Mouse (Mus musculus) liver, embryonic 12.5 days (tissue): ENCODE data around the gene Grap2. TPM values are rescaled to one million over a fixed set of nuclear protein-coding genes. Genes with fewer than 3 reads are reported as not detected.

Experiments used
- ATAC-seq: fragments of 200-750 bp; cut with Nextera tagmentation; 2 replicates; pipeline ENCODE4 v1.8.0; 2017; ENCODE audit warnings: moderate number of reproducible peaks, mild to moderate bottlenecking, moderate library complexity
- H3K27ac ChIP-seq: fragments of 300-500 bp; sonication (generic); 2 replicates; pipeline ENCODE4 v1.5.1; 2016; ENCODE audit warnings: mild to moderate bottlenecking
- H3K27me3 ChIP-seq: fragments of 300-500 bp; sonication (generic); replicated peaks from 2 replicates; pipeline ENCODE4 v1.6.1; 2016; ENCODE audit warnings: mild to moderate bottlenecking, moderate library complexity
- H3K36me3 ChIP-seq: fragments of 300-500 bp; sonication (generic); 2 replicates; pipeline ENCODE4 v1.6.1; 2016; ENCODE audit warnings: mild to moderate bottlenecking, moderate library complexity
- H3K4me1 ChIP-seq: fragments of 300-500 bp; sonication (generic); 2 replicates; pipeline ENCODE4 v1.6.1; 2016
- H3K4me2 ChIP-seq: fragments of 300-500 bp; sonication (generic); 2 replicates; pipeline ENCODE4 v1.6.1; 2016; ENCODE audit warnings: mild to moderate bottlenecking, moderate library complexity
- H3K4me3 ChIP-seq: fragments of 300-500 bp; sonication (generic); 2 replicates; pipeline ENCODE4 v1.5.1; 2016; ENCODE audit warnings: mild to moderate bottlenecking, moderate library complexity
- H3K9ac ChIP-seq: fragments of 300-500 bp; sonication (generic); 2 replicates; pipeline ENCODE4 v1.6.1; 2016; ENCODE audit warnings: mild to moderate bottlenecking, moderate library complexity
- H3K9me3 ChIP-seq: fragments of 300-500 bp; sonication (generic); replicated peaks from 2 replicates; pipeline ENCODE4 v1.6.1; 2016; ENCODE audit warnings: mild to moderate bottlenecking, moderate library complexity
- WGBS: fragments of 180-500 bp; shearing (Covaris S2); methylation state at CpG from one replicate; pipeline ENCODE4 v1.1.7; 2016; ENCODE audit not compliant: insufficient replicate concordance; 5-methylcytosine and 5-hydroxymethylcytosine counted together
- polyA plus RNA-seq: library from polyadenylated mRNA; unstranded; fragments of >200 nt; fragmentation: Nextera tagmentation; extraction: Ambion mirVana; gene quantifications from 2 replicates; pipeline ENCODE4 v1.2.1, GENCODE M21; 2016

The Grap2 gene
- polyA plus RNA-seq, 1 experiment from 2014 or later = 28.9 TPM

DNA sequence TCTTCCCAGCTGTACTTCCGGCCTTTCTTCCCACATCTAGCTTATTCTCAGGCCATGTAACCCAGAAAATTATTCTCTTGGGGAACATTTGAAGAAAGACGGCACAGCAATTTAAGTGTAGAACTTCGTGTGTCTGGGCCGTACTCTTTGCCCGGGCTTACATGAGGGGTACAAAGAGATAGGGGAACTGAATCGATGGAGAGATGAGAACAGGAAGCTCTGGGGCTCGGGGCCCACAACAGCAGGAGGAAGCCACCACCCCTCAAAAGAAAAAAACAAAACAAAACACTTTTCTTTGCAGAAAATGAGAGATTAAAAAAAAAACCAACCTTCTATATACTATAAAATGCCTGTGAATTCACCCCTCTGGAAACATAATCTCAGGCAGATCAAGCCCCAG is 57.8 kb downstream of the Grap2 start:
- WGBS = 32% methylated on average over 7 of the region's 7 CpGs
- Histone ChIP-seq H3K9ac (no peak overlapping the region), H3K27me3 (peaks cover 68% of the 10 kb centered on the region), H3K4me3 (no peak overlapping the region), H3K9me3 (no peaks in the 10 kb centered on the region), H3K4me2 (no peak overlapping the region), H3K27ac (no peak overlapping the region), H3K36me3 (peaks cover 16% of the 10 kb centered on the region), H3K4me1 (peaks cover 38% of the 10 kb centered on the region)
- no peak for ATAC-seq

DNA sequence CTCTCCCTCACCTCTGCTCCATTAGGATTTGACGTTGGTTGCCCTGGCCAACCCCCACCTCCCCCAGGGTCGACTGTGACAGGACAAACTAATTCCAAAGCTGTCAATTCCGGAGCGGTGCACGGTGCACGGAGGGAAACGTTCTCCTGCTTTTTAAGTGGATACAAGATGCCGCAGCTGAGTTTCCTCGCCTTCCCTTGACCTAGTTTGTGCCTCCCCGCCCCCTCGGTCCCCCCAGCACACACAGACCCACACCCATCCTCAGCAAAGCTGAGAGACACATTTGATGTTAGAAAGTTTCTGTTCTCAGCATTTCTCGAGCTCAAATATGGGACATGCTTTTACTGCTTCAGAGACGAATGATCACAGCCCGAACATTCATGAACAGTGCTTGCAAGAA is 58.3 kb downstream of the Grap2 start:
- ATAC-seq = no peak
- H3K27me3 ChIP-seq = peaks cover 74% of the 10 kb centered on the region
- 56% methylated on average over 14 of the region's 14 CpGs for WGBS

DNA sequence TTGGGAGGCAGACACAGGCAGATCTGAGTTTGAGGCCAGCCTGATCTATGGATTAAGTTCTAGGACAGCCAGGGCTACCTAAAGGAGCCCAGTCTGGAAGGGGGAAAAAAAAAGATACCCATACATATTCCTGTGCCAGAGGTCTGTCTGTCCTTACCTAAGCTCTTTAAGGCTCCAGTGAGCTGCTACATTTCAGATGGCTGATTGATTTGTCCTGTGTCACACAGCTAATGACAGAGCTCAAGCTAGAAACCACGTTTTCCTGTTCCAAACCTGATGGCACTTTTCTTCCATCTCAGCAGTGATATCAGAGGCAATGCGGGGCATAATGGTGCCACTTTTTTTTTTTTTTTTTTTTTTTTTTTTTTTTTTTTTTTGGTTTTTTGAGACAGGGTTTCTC is 58.9 kb downstream of the Grap2 start:
- no peaks in the 10 kb centered on the region for H3K9me3 ChIP-seq
- H3K4me3 ChIP-seq = no peak overlapping the region
- ATAC-seq = no peak
- H3K4me1 ChIP-seq = peaks cover 27% of the 10 kb centered on the region
- peaks cover 80% of the 10 kb centered on the region for H3K27me3 ChIP-seq
- peaks cover 13% of the 10 kb centered on the region for H3K36me3 ChIP-seq
- H3K9ac ChIP-seq = no peak overlapping the region
- 44% methylated on average over 2 of the region's 2 CpGs for WGBS
- no peak overlapping the region for H3K27ac ChIP-seq
- H3K4me2 ChIP-seq = no peak overlapping the region

More for the DNA sequence above, 58.3 kb downstream of the Grap2 start:
- Histone ChIP-seq H3K4me3 (no peak overlapping the region), H3K27ac (no peak overlapping the region), H3K4me2 (no peak overlapping the region), H3K36me3 (peaks cover 16% of the 10 kb centered on the region), H3K4me1 (peaks cover 33% of the 10 kb centered on the region), H3K9me3 (no peaks in the 10 kb centered on the region), H3K9ac (no peak overlapping the region)

DNA sequence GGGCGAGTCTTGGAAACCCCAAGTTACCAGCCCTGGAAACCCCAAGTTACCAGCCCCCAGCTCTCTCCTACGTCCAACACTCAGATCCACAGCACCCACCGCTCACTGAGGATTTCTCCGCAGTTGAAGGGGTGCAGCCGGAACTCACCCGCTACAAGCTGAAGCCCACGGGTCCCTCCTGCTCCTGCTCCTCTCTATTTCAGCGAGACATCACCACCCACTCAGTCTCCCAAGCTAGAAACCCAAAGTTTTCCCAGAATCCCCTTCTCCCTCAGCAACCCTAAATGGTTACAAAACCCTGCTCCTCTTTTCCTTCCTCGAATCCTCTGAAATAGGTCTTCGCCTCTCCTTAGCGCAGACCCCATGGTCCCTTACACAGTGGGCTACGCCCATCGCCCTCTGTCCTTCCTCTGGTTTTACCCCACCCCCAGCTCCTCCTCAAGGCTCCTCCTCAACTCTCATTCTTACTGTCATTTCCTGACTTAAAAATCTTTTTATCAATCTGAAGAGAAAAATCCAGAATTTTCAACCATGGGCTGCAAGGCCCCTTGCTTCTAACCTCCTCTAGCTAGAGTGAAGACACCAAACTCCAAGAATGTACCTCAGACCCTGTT is 60.0 kb downstream of the Grap2 start:
- Histone ChIP-seq H3K4me1 (peaks cover 22% of the 10 kb centered on the region), H3K4me2 (no peak overlapping the region), H3K27me3 (peaks cover 90% of the 10 kb centered on the region), H3K27ac (no peak overlapping the region), H3K36me3 (peaks cover 9% of the 10 kb centered on the region), H3K9ac (no peak overlapping the region), H3K4me3 (no peak overlapping the region), H3K9me3 (no peaks in the 10 kb centered on the region)
- WGBS = 73% methylated on average over 13 of the region's 13 CpGs
- no peak for ATAC-seq

DNA sequence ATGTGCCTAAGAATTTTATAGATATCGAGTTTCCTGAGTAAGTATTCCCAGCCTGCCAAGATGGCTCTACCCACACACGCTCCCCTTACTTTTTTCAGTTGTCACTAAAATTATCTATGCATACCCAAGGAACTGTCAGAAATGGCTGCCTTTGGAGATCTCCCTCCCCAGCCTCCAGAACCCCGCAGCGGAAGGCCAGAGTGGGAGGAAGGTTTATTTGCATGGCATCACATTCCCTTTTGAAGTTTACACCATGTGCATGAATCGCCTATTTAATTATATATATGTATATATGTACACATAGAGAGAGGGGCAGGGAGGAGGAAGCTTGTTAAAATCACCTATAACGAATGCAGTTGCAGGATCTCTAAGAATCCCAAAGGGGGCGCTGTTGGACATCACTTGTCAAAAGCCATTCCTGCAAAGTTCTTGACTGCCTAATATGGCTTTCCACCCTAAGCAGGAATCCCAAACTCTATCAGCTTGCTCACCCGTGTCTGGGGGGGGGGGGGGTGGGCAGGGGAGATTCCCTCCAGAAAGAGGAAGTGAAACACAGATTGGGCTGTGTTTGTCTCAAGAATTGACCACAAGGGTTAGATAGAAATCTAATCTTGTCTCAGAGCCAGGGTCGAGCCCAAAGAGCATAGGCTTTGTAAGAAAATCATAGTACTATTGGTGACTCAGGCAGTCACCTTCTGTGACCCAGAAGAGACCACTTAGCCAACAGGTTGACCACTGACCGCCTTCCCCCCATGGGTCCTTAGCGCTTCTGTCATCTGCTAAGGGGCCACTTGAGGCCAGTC is 62.2 kb downstream of the Grap2 start:
- no peak overlapping the region for H3K9ac ChIP-seq
- 23% methylated on average over 11 of the region's 11 CpGs for WGBS
- peaks cover 16% of the 10 kb centered on the region for H3K36me3 ChIP-seq
- no peak overlapping the region for H3K4me2 ChIP-seq
- H3K4me1 ChIP-seq = peaks cover 30% of the 10 kb centered on the region
- no peak overlapping the region for H3K27ac ChIP-seq
- H3K4me3 ChIP-seq = no peak overlapping the region
- peaks cover 87% of the 10 kb centered on the region for H3K27me3 ChIP-seq
- ATAC-seq = no peak
- no peaks in the 10 kb centered on the region for H3K9me3 ChIP-seq

DNA sequence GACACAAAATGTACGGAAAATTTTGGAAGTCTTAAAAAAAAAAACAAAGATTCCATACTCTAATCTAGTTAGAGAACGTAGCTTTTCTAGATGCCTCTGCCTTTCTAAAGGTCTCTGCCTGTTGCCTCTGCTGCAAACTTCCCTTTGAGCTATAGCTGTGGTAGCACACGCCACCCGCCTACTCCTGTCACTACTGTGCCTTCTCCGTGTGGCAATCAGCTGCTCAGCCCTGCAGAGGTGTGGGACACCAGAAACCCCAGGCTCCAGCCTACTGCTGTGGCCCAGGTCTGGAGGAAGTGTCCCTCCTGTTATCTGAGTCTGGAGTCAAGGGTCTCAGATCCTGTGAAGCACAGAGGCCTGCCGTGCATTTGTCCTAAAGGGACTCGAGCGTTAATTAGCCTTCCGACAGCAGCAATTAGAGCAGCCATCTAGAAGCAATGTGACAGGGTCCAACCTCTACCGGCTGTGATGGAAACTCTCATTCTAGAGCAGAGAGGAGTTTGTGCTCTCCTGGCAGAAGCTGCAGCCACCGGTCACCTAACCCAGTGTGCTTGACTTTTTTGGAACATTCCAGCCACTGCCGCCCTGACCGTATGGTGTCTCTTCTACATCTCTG is 64.5 kb downstream of the Grap2 start:
- no peaks in the 10 kb centered on the region for H3K9me3 ChIP-seq
- WGBS = 45% methylated on average over 13 of the region's 13 CpGs
- peaks cover 34% of the 10 kb centered on the region for H3K36me3 ChIP-seq
- no peak overlapping the region for H3K4me2 ChIP-seq
- no peak overlapping the region for H3K4me3 ChIP-seq
- H3K9ac ChIP-seq = no peak overlapping the region
- peaks cover 25% of the 10 kb centered on the region for H3K4me1 ChIP-seq
- no peak overlapping the region for H3K27ac ChIP-seq
- H3K27me3 ChIP-seq = peaks cover 68% of the 10 kb centered on the region
- ATAC-seq = no peak

DNA sequence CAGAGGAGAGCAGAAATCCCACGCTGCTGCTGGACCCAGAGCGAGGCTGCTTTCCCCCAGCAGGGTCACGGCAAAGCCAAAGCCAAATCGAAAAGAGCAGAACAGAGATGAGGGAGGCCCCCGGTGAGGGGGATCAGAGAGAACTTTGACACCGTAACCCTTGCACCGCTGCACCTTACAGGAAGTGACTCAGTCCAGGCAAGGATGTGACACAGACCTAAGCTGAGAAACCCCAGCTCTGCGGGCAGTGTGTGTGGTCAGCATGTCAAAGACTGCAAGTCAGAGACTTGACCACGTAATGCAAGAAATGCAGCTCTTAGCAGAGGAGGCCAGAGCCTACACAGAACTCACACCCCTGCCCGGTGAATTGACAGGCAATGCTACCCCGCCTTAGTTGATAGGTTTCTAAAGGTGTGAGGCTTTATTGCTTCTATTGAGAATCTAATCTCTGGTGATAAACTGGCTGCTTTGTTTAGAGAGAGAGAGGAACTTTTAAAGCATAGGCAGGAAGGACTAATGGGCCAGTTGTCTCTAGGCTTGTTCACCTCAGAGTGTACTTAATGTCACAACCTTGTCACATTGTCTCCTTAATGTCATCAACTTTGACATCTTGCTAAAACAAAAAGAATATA is 66.8 kb downstream of the Grap2 start:
- Histone ChIP-seq H3K4me1 (peaks cover 31% of the 10 kb centered on the region), H3K36me3 (peaks cover 39% of the 10 kb centered on the region), H3K27me3 (peaks cover 44% of the 10 kb centered on the region), H3K9me3 (no peaks in the 10 kb centered on the region), H3K4me2 (no peak overlapping the region), H3K27ac (no peak overlapping the region), H3K9ac (no peak overlapping the region), H3K4me3 (no peak overlapping the region)
- ATAC-seq = no peak
- 11% methylated on average over 11 of the region's 11 CpGs for WGBS

DNA sequence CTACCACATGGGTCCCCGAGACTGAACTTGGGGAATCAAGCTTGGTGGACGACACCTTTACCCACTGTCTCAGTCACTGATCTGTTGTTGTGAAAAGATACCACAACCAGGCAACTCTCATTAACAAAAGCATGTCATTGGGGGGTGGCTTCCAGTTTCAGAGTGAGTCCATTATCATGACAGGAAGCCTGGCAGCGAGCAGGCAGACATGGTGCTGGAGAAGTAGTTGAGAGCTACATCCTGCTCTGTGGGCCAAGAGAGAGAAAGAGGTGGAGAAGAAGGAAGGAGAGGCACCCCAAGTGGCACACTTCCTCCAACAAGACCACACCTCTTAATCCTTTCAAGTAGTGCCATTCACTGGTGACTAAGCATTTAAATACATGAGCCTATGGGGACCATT is 67.5 kb downstream of the Grap2 start:
- H3K36me3 ChIP-seq = peaks cover 46% of the 10 kb centered on the region
- no peaks in the 10 kb centered on the region for H3K9me3 ChIP-seq
- H3K4me1 ChIP-seq = peaks cover 26% of the 10 kb centered on the region
- no peak overlapping the region for H3K4me2 ChIP-seq
- peaks cover 41% of the 10 kb centered on the region for H3K27me3 ChIP-seq
- WGBS = 67% methylated on average over 3 of the region's 3 CpGs
- H3K9ac ChIP-seq = no peak overlapping the region
- H3K27ac ChIP-seq = no peak overlapping the region
- ATAC-seq = no peak
- H3K4me3 ChIP-seq = no peak overlapping the region

DNA sequence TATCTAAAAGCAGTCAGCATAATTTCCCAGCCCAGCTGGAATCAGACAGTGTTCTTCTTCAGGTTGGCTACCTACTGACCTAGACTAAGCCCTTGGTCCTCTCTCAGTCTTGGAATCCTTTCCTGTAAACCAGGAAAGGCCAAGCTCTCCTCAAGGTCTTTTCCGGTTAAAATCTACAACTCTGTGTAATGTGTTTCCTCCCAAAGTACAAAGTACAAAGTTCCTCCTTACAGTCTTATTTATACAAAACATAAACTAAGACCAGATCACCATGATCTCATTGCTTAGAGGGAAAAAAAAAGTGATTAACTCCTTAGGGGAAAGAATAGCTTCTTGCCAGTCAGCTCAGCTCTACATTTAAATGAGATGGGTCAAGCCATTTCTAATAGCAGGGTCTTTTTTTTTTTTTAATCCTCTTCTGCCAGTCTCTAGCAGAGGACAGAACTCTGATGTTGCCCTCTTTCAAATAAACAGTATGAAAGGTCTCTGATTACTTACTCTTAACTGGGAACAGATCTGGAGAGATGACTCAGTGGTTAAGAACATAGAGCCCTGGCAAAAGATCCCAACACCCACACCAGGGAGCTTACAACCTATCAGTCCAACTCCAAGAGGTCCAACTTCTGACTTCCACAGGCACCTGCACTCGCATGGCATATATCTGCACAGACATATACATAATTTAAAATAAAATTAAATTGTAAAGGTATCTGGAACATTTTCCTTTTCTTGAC is 69.5 kb downstream of the Grap2 start:
- no peak overlapping the region for H3K4me3 ChIP-seq
- H3K9me3 ChIP-seq = no peaks in the 10 kb centered on the region
- H3K27me3 ChIP-seq = peaks cover 22% of the 10 kb centered on the region
- H3K4me2 ChIP-seq = no peak overlapping the region
- H3K27ac ChIP-seq = no peak overlapping the region
- no peak overlapping the region for H3K9ac ChIP-seq
- peaks cover 19% of the 10 kb centered on the region for H3K4me1 ChIP-seq
- peaks cover 60% of the 10 kb centered on the region for H3K36me3 ChIP-seq
- WGBS = 77% methylated on average over 2 of the region's 2 CpGs
- ATAC-seq = no peak

DNA sequence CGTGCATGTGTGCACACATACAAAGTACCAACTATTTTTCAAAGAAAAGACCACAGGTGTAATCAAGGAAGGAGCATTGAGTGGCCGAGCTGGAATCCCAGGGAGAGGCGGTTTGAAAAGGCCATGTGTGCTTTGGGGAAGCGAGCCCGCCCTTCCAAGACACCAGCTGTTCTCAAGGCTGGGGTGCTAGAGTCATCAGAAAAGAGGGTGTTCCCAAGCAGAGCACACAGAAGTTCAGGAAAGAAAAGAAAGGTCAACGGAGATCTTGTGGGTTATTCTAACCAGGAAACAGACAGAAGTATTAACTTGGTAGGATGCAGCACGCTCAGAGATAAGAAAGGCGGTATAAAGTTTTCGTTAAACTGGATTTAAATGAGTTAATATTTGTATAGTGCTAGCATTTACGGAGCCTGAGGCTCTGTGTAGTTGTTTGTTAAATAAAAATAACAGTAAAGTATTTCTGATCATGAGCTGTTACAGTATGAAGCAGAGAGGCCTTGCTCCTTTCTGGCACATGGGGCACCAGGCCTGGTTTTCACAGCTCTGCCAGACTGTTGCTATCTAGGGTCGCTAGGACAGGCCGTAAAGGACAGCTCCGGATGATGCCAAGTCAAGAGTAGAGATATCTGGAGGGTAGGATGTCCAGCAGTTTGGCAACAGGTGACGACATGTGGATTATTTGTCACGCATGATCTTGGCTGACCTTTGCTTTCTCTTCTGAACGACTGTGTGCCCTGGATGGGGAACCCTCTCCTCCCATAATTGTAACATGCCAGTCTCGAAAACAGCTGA is 72.8 kb downstream of the Grap2 start:
- H3K27ac ChIP-seq = no peak overlapping the region
- H3K4me1 ChIP-seq = peaks cover 12% of the 10 kb centered on the region; the same call in 1 of the 2 replicates
- 77% methylated on average over 17 of the region's 17 CpGs for WGBS
- H3K27me3 ChIP-seq = peaks cover 18% of the 10 kb centered on the region; the same call in 1 of the 2 replicates
- no peak overlapping the region for H3K4me3 ChIP-seq
- no peaks in the 10 kb centered on the region for H3K9me3 ChIP-seq
- no peak for ATAC-seq
- H3K9ac ChIP-seq = no peak overlapping the region
- H3K4me2 ChIP-seq = no peak overlapping the region
- H3K36me3 ChIP-seq = peaks cover 53% of the 10 kb centered on the region
